Mouse (Mus musculus) erythroblast, adult 5-6 weeks (primary cell): Measurements from ENCODE around the gene Cd300lg. TPM values are rescaled to one million over a fixed set of nuclear protein-coding genes. Genes with fewer than 3 reads are reported as not detected.

Experiments
- ATAC-seq: replicated peaks from 2 replicates; pipeline ENCODE4 v1.8.0; 2016; ENCODE audit warnings: moderate number of reproducible peaks, mild to moderate bottlenecking, moderate TSS enrichment, inconsistent platforms; ENCODE audit not compliant: poor library complexity, low FRiP score, severe bottlenecking
- total RNA-seq, 2 experiments: library from RNA; stranded (forward) in 1 of 2; stranded (reverse) in 1 of 2; fragments of 150-400 nt in 1 of 2; fragments of 200-764, 138-1000 nt in 1 of 2; gene quantifications; 2 replicates each; pipeline versions ENCODE4 v1.2.3 to v1.2.4; 2015 to 2017; ENCODE audit warnings: low replicate concordance in 2 of 2

Cd300lg gene
- total RNA-seq, 2 experiments from 2014 or later, result 0.77 to 2.1 TPM

DNA sequence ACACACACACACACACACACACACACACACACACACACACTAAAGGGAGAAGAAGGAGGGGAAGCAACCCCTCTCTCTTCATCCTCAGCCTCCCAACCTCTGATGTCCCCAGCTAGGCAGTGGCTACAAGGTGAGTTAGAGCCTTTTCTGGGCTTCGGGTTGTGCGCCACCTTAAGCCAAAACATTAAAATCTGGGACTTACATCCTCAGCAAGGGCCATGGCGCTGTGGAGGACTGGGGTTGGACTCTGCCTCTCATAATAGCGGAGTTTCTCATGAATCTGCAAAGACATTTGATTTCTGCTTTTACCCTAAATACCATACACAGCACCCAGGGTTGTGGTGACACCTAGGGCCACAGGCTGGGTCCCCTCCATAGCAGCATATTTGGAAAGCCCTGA lies 16.4 kb upstream of the Cd300lg start:
- ATAC-seq, result no peak

DNA sequence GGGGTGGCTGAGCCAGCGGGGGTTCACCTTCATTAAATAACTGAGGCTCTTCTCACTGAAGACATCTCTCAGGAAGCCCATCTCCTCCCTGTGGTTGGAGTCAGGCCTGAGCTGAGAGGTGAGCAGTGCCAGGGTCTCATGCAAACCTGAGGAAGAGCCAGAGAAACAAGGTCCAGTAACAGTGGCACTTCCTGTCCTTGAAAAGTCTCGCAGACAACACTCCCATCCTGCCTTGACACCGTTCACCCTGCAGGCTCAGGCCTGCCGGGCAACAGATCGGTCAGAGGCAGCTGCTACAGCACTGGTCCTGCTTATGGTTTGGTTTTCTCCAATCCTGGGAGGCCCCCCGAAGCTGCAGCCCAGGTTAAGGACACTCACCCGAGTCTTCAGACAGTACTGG lies 16.0 kb upstream of the Cd300lg start:
- ATAC-seq, result no peak

DNA sequence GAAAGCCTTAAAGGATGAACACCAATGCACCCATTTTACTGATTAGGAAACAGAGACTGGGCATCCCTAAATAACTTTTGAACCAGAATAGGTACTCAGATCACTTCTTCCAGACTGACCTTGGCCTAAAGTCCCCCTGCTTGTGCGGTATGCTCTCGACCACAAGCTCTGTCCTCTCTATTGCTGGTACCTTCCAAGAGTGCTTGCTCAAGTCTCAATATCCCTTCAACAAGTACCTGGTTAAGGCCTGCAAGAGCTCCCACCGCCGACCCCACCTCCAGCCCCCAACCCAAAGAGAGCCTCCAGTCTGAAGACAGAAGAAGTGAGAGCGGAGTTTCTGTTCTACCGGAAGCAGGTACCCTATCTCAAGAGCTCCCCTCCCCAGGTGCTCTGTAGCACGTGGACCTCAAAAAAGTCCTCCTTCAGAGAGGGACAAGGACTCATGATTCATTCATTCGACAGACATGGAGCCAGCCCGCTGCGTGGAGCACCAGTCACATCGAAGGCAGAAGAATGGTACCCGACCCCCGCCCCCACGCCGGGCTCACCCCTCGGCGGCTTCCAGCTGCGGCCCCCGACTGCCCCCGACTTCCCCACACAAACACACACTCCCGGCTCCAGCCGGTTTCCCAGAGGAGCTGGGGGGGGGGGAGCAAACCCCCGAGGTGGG lies 15.2 kb upstream of the Cd300lg start:
- ATAC-seq, result no peak

DNA sequence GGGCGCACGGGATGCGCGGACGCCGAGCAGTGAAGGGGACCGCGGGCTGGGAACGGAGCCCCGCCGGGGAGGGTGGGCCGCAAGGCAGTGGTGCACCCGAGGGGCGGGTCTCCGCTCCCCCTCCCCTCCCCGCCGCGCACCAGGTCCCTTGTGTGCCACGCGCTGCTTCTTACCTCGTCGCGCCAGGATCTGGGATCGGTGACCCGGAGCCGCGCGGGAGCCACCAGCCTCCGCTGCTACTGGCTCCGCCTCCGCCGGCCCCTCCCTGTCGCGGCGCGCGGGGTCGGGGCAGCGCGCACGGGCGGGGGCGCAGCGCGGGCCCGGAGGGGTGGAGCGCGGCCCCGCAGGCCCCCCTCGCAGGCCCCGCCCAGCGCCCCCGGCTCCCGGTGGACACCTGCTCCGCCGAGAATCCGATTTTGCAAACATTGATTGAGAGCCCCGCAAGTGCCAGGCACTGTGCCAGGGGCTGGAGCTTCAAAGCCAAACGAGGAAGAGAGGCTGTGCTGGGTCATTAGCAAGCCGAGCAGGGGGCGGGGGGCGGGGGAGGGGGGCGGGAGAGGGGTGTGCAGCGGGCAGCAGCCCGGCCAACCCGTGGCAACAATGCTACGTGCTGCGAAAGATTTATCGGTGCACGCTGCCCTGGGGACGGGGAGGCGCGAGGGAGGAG lies 14.5 kb upstream of the Cd300lg start:
- ATAC-seq, result no peak

DNA sequence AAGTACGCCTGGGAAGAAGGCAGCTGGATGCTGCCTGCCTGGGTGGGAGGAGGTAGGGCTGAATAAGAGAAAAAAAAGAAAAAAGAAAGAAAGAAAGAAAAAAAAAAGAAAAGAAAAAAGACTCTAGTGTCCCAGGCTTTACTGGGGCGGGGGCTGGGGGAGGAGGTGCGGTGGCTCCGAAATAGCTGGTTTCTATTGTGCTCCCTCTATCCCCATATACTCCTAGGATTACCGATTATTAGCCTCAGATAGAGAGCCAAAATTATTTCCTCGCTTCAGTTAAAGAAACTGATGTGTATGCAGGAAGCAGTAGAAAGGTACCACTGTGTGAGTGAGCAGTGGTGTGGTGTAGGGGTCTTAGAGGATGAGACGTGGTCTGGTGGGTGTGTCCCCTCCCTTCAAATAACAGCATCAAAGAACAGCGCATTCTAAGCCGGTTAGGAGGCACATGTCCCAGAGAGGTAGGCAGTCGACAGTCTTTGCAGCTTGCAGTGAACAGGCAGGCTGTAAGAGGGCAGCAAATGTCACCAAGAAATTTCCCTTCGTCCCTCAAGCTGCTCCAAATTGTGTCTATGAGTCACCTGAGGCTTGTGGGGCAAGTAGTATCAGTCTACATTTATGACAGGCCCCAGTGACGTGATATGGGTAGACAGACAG lies 13.8 kb upstream of the Cd300lg start:
- no peak for ATAC-seq

DNA sequence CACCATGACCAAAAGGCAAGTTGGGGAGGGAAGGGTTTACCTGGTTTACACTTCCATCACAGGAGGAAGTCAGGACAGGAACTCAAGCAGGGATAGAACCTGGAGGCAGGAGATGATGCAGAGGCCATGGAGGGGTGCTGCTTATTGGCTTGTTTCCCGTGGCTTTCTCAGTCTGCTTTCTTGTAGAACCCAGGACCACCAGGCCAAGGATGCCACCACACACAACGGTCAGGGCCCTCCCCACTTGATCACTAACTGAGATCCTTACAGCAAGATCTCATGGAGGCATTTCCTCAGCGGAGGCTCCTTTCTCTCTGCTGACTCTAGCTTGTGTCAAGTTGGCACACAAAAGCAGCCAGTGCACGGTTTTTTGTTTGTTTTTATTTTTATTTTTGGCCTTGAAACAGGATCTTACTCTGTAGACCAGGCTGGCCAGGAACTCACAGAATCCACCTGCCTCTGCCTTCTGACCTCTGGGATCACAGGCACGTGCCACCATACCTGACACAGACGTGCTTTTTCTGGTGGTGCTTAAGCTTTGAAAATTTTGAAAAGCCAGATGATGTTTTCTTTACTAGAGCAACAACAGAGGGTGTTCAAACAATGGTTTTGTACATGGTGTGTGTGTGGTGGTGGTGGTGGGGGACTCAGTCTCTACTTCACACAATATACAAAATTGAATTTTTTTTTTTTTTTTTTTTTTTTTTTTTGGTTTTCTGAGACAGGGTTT lies 13.1 kb upstream of the Cd300lg start, which contains the start of gene Mpp3:
TSS of gene Mpp3 (minus strand) at position 375 of the 730 bp plus-strand sequence.
- no peak for ATAC-seq

DNA sequence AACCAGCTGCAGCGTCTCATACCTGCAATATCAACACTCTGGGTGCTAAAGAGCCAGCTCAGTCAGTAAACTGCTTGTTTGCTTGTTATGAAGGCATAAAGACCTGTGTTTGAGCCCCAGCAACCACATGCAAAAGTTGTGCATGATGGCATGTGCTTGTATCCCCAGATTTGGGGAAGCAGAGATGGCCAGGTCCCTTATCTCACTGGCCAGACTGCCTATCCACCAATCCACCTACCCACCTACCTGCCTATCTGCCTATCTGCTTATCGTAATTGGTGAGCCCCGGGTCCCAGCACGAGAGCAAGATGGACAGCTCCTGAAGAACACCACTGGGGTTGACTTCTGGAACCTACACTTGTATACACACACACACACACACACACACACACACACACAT lies 12.0 kb upstream of the Cd300lg start:
- no peak for ATAC-seq

DNA sequence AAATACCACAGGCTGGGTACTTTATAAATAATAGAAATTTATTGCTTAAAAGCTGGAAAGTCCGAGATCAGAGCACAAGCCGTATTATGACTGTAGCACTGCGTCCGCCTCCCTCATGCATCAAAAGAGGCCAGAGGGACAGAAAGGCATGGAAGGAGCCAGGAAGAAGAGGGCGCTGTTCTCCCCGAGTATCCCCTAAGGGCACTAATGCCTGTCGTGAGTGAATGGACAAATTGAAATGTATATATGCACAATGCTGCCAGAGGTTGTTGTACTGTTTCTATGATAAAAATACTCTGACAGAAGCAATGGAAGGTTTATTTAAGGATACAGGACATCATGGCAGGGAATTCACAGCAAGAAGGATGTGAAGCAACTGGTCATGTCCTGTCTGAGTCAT lies 11.3 kb upstream of the Cd300lg start:
- no peak for ATAC-seq

DNA sequence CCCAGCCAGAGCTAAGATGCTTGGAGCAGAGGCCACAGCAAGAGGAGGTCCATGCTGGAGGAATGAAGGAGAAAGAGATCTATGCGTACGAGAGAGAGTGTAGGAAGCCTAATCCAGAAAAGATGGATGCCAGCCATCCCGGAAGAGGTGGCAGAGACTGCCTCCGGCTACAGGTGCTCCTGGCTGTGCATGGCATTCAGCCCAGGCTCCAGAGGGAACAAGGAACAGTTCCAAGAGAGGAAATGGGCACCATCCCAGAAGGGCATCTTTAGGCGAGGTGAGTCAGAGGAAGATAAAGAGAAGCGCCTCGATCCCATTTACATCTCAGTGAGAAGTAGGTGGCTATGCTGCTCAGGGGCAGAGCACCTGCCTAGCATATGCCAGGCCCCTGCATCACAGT lies 10.2 kb upstream of the Cd300lg start:
- no peak for ATAC-seq

DNA sequence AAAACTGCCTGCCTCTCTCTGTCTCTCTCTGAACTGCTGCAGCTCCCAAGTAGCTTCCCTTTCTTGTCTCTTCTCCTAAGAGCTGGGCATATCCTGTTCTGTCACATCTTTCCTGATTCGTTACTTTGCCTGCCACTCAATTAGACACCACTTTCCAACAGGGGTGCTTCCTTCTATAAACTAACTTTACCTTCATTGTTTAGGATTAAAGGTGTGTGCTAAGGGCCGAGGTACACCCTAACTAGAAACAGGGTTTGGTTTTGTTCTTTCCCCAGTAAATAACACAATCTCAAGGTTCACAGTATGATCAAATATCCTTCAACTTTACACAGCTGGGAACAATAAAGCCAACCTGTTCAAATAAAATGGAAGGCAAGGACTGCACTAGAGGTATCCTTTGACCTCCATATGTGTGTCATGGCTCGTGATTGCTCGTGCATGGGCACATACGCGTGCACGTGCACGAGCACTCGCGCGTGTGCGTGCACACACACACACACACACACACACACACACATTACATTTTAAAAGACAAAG lies 8.2 kb upstream of the Cd300lg start:
- ATAC-seq, result no peak

DNA sequence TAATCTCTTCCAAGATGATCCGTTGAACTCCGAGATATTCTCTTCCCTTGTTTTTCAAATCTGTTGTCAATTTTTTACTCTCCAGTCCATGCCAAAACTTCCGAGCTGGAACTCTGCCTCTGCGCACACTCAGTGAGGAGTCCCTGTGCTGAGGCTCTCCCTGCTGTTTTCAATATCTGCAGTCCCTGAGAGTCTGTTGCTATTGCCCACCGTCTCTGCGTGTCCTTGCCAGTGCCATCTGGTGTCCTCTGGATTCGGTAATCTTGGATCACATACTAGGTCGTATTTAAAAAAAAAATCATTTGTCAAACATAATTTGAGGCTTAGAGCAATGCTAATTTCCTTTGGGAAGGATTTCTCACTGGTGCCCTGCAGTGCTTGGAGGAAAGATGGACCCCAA lies 6.4 kb upstream of the Cd300lg start:
- no peak for ATAC-seq

DNA sequence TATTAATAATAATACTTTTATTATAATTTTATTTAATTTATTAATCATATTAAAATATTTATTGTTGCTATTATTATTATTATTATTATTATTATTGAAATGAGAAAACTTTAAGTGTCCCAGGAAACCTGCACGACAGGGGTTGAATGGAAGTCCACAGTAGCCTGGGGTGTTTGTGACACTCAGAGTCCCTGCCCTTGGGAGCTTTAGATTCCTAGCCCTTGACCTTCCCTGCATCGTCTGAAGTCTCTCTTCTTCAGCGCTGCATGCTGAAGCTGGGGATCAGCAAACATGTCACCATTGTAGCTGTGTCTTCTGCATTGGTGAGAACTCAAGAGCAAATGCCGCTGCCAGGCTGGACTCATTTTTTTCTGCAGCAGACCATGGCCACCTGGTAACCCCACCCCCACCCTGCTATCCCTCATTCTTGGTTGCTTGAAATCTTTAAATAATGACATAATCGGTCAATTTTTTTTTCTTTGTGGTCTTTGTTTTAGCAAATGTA lies 5.8 kb upstream of the Cd300lg start:
- no peak for ATAC-seq

DNA sequence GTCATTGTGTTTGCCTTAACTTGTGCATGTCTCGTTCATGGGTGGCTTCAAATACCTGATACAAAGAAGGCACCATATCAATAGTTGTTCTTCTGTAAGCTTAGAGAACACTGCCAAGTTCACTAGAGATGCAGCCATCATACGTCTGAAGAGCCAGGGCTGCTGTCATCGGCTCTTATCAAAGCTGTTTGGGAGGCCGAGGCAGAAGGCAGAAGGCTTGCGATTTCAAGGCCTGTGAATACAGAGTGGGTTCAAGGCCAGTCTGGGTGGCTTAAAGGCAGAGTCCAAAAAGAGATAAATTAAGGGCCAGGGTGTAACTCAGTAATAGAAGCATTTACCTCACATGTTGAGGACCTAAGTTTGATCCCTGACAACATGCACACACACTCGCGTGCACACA lies 5.0 kb upstream of the Cd300lg start:
- ATAC-seq, result no peak

DNA sequence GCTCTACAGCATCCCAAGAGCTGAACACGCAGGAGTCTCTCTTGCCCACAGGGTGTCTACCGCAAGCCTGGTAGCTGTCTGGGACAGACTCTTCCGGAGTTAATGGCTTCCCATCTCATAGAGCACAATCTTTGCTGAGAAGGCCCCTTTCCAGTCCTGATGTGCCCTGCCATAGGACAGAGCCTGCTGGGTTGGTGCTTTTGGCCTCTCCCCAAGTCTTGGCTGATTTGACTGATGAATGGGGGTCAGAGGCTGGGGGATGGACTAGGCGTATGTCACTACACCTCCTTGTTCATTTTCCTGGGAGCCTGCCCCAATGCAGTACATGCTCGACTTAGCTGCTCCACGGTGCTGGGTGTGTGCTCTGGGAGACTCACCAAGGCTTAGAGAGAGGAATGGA lies 3.5 kb upstream of the Cd300lg start:
- ATAC-seq, result no peak

DNA sequence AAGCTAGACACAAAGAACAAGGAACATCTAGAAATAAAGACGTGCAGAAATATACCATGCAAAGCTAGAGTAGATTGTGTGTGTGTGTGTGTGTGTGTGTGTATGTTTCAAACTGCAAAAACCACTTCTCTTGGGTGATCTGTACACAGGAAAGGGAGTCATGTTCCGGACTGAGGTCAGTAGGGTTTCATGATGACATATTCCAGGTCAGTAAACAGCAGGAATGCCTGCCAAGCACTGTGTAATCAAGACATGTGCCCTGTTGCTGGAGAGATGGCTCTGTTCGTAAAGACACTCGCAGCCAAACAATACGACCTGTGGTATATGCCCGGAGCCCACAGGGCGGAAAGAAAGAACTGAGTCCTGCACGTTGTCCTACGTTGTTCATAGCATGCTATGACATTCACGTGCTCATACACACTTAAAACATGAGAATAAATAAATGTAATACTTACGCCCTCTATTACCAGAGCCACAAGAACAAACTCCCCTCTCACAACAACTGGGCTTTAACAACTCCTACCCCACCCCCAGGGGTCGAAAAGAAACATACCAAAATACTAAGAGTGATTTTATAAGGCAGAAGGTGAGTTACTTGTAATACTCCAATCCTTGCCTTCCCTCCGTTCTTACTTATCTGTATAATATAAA lies 1.7 kb upstream of the Cd300lg start:
- ATAC-seq, result no peak

DNA sequence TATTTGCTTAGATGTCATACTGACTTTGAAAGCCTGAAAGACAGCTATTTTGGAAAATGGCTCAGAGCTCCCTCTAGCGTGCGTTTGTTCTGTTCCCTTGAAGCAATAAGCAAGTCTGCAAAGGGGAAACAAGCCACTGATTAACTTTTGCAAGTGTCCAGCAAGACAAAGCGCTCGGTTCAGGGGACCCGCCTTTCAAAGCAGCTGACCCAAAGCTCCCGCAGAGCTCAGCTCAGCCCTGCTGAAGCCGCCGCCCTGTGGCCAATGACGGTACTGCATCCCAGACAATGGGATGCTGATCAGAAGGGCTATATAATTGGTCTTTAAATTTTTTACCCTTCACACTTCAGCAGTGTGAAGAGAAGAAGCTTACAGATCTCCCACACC lies 1.2 kb upstream of the Cd300lg start:
- peak; percentile 79 for ATAC-seq

DNA sequence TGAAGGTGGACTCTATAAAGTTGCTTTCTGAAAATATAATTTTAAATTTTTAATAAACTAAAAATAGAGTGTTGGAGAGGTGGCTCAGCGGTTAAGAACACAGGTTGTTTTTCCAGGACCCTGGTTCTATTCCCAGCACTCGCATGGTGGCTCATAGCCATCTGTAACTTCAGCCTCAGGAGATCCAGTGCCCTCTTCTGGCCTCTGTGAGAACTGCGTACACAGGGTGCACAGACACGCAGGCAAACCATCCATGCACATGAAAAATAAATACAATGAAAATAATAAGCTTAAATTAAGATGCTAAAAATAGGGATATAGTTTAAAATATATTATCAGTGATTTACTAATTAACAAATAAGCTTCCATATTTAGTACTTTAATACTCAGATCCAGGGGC lies 663 bp upstream of the Cd300lg start:
- ATAC-seq, result no peak

DNA sequence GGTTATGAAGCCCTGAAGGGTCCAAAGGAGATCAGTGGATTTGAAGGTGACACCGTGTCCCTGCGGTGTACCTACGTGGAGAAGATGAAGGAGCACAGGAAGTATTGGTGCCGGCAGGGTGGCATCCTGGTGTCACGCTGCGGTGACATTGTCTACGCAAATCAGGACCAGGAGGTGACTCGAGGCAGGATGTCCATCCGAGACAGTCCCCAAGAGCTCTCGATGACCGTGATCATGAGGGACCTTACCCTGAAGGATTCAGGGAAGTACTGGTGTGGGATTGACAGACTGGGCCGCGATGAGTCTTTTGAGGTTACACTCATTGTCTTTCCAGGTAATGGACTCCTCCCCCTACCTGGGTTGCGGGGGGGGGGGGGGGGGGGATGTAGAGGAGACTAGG lies 1.7 kb downstream of the Cd300lg start:
- ATAC-seq, result no peak

DNA sequence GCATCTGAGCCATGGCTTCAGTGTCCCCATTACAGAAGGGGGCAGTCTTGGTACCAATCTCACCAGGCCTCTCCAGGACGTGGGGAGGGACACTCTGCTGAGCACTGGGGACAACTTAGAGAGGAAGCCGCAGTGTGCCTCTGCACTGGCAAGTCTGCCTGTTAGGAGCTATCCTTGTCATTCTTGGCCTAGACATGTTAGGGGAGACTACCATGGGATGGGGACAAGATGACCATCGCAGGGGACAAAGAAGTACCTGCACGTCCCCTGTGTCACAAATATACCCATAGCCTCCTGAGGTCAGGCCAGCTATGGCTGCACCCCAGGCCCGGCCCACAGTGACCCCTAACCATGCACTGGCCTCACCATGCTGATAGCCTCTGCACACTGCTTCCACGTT lies 2.1 kb downstream of the Cd300lg start:
- ATAC-seq, result no peak
